Mouse (Mus musculus) ES-Bruce4 (cell line): ENCODE results near the gene Trmt1.

ENCODE experiments used
- CTCF ChIP-seq: IDR thresholded peaks from one replicate; pipeline ENCODE4 v1.8.1; 2011; ENCODE audit warnings: low read depth, low read length
- POLR2A ChIP-seq: IDR thresholded peaks from one replicate; pipeline ENCODE4 v1.8.1; 2011; ENCODE audit warnings: low read length; ENCODE audit not compliant: insufficient read depth

DNA sequence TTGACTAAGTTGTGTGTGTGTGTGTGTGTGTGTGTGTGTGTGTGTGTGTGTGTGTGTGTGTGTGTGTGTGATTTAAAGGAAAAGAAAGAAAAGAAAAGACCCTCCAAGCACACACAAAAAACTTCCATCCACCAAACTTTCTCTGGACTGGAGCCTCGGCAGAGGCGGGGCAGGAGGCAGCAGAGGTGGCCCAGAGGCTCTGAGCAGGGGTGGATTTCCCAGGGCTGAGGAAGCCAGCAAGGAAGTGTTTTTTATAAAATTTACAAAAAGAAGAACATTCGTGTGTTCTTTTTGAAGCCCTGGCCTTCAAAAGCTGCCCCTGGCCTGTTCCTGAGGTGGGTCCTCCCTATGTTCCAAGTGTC lies 26.6 kb downstream of the Trmt1 start:
- TF ChIP-seq POLR2A (no peak), CTCF (no peak)
